Mouse (Mus musculus) megakaryocyte-erythroid progenitor cell, adult 5-6 weeks (primary cell): ENCODE measurements around the gene Hist1h2af. TPM values are rescaled to one million over a fixed set of nuclear protein-coding genes. Genes with fewer than 3 reads are reported as not detected.
"Not testable (repeated sequence)": the region's sequence is repeated elsewhere in the genome, so short reads cannot be mapped to it uniquely, and the experiment has no call there.

ENCODE experiments used
- ATAC-seq: replicated peaks from 2 replicates; pipeline ENCODE4 v1.8.0; 2016; ENCODE audit warnings: mild to moderate bottlenecking, inconsistent platforms; ENCODE audit not compliant: severe bottlenecking, poor library complexity, low FRiP score, low TSS enrichment
- total RNA-seq, 2 experiments: library from RNA; stranded (forward) in 1 of 2; stranded (reverse) in 1 of 2; fragments of 200-1000, 215-1000 nt in 1 of 2; fragments of >200 nt in 1 of 2; fragmentation: Nextera tagmentation in 1 of 2; gene quantifications; 2 replicates each; pipeline ENCODE4 v1.2.3; 2014 to 2017

Hist1h2af gene
- total RNA-seq, 2 experiments from 2014 or later = 66.5 to 1,759 TPM

DNA sequence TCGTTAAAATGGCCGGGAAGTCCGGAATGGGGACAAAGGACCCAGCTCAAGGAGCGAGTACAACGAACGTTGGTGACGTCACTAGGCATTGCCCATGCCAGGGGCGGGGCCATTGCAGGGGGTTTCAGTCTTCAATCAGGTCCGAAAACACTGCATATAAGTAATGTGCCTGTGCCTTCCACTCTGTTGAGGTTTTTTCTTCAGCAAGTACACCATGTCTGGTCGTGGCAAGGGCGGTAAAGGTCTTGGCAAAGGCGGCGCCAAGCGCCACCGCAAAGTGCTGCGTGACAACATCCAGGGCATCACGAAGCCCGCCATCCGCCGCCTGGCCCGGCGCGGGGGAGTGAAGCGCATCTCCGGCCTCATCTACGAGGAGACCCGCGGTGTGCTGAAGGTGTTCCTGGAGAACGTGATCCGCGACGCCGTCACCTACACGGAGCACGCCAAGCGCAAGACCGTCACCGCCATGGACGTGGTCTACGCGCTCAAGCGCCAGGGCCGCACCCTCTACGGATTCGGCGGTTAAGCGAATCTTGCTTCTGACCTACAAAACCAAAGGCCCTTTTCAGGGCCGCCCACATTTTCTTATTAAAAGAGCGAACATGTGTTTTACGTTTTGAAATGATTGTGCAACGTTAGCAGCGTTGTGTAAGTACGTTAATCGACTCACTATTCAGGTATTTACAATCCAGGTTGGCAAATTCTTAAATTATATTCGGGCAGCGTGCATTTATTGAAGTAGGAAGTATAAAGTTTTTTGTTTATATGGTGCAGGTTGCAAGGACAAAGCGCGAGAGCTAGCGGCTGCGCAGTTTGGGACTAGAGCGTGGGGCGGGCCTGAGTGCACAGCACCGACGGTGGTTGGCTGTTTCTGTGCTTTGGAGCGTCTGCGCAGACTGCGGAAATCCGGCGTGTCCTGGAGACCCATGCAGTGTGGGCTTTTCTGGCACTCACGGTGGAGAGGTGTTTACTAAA lies 2.5 kb upstream of the Hist1h2af start, which contains the start of gene Hist1h4h:
Hist1h4h (plus strand) TSS at position 150 of the 975 bp plus-strand sequence.
- peak; percentile 61 for ATAC-seq

DNA sequence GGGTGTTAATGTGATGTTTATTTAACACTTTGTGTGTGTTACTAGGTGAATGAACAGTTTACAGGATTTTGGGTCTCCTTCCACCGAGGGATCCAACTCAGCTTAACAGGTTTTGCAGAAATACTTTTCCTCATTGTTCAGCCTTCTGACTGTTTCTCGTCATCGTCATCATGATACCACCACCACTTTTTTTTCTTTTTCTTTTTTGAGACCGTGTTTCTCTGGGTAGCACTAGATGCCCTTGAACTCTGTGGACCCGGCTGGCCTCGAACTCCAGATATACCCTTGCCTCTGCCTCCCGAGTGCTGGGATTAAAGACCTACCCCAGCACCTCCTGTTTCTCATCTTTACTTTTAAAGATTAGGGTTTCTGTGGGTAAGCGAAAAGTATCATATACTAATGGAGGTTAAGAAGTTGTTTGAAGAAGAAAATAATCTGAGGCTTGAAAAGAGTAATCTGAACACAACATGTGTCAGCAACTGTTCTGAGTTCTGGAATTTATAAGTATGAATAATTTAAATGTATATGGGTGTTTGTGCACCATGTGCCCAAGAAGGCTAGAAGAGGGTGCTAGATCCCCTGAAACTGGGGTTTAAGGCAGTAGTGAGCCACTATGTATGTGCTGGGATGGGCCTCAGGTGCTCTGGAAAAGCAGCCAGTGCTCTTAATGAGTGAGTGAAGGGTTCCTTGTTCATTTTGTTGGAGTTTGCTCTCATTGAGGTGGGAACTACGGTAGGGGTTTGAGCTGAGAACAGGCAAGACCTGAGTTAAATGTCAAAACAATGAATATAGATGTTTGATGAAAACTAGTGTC lies 1.2 kb upstream of the Hist1h2af start:
- no peak for ATAC-seq

DNA sequence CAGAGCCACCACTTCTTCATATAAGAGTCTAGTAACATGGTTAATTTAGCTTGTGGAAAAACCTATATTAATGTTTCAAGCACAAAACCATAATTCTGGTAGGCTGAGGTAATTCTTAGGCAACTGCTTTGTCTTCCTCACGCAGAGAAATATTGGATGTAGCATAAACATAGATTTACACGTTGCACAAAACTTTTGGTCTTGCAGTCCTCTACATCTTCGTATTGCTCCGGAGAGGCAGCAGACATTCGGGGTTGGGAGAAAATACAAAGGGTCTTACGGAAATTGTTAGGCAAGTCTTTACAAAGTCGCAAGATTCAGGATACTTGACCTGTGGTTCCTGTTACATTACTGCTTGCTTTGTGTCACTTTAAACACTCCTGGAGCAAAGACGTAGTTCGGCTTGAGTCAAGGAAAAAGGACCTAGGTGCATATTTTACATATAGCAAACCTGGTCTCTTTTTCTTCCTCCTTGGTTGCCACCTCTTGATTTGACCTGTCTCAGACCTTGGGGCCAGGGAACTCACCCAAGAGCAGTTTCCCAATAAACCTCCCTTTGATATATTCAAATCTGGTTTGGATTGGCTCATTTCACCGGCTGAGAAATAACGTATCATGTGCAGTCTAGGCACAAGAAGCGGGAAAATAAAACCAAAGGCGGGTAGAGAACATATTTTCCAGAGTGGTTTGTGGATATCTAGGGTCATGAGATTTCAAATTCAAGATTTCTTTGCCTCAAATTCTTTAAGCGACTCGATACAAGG lies 844 bp downstream of the Hist1h2af start:
- ATAC-seq = peak; percentile 9; the same call in 1 of the 2 replicates

DNA sequence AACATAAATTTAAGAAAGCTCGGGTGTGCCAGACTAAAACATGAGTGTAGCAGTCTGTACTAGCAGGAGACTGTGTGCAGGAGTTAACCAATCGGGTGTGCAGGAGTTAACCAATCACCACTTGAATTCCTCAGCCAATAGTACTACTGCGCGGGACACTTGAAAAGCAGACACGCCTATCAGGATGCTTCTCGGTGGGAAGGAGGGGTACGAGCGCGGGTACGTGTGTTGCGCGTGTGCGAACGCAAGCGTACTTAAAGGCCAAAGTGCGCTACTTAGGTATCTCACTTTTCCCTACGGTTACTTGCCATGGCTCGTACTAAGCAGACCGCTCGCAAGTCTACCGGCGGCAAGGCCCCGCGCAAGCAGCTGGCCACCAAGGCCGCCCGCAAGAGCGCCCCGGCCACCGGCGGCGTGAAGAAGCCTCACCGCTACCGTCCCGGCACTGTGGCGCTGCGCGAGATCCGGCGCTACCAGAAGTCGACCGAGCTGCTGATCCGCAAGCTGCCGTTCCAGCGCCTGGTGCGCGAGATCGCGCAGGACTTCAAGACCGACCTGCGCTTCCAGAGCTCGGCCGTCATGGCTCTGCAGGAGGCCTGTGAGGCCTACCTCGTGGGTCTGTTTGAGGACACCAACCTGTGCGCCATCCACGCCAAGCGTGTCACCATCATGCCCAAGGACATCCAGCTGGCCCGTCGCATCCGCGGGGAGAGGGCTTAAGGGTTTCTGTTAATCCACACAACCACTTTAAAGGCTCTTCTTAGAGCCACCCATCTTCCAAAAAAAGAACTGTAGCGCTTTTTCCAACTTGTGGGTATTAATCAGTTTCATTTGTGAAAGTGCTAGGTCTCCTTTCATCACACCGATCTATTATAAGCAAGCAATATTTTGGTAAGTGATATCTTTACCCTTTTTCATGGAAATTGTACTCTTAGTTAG lies 1.7 kb downstream of the Hist1h2af start, which contains the start of gene Hist1h3g:
Hist1h3g (plus strand) TSS at position 286 of the 939 bp plus-strand sequence.
- peak; percentile 74 for ATAC-seq

DNA sequence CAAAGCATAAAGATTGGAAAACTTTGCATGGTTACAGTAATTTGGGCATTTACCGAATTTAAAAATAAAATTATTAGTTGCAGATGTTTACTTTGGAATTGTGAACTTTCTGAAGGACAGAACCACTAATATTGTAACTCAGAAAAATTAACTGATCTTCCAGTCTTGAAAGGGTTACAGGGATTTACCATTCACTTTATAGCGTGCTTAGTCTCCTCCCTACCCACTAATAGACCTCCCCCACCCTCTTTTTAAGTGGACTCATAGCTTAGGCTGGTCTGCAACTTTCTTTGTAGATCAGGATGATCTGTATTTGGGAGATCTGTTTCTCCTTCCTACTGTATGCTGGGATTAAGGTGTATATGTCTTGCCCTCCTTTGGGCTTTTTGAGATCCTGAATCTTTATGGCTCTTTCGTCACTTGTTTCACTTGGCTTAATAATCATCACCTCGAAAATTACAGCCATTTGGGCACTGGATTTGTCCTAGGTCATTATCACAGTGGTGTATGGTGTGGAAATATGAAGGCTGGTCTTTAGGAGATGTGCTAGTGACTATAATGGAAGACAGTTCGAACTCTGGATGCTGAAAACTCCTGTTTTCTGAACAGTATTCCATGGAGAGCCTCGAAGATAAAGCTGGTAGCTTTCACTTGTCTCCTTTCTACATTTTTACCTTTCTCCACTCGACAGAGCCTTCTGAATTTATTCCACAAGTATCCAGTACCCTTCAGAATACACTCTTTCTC lies 2.5 kb downstream of the Hist1h2af start:
- no peak for ATAC-seq

DNA sequence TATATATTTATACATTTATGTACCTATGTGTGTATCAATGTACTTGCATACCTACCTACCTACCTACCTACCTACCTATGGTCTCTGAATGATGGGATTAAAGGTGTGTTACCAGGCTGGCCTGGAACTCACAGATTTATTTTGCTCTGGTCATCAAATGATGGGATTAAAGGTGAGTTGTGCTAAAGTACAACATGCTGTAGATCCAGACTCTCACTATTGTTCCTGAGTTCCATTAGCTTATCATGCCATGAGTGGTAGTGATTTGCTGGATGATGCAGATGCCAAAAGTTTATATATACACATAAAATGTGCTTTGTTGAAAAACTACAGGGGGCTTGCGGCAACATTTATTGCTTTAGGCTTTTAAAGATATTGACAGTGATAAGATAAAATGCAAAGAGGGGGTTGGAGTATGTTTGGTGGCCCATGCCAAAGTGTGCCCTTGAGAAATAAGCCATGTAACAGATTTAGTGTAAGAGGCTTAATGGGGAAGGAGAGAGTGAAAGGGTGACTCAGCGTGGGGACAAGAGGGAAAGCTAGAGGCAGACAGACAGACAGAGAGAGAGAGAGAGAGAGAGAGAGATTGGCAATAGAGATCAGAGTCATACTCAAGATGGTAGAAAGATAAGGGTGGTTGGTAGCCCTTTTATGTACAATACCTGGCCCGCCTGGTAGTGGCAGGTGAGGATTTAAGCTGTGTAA lies 3.5 kb downstream of the Hist1h2af start:
- no peak for ATAC-seq

DNA sequence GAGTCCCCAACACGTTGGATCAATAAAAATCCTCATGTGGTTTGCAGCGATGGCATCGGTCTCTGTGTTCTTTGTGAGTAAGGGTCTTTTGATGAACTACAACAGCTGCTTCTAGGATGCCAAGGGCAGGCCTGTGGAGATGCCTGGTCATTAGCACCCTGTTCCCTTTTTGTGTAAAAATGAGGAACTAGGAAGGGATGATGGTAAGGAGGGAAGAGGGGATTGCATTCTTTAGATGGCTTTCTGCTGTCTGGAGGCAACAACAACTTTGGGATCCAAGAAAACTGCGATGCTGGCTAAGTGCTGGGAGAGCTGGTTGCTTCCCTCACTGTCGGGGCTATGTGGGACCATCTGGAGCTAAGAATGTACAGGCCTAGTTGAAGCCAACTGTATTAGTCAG lies 4.5 kb downstream of the Hist1h2af start:
- ATAC-seq = no peak

DNA sequence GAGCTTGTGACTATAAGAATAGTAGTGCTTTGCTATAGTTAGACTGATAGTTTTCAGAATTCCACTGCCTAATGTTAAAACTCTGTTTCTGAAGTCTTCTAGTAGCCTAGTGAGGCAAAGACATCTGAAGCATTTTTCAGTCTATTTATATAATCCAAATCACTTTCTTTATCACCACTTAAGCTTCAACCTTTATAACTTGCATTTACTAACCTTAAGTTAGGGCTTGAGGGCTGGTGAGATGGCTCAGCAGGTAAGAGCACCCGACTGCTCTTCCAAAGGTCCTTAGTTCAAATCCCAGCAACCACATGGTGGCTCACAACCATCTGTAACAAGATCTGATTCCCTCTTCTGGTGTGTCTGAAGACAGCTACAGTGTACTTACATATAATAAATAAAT lies 6.1 kb downstream of the Hist1h2af start:
- not testable (repeated sequence) for ATAC-seq

DNA sequence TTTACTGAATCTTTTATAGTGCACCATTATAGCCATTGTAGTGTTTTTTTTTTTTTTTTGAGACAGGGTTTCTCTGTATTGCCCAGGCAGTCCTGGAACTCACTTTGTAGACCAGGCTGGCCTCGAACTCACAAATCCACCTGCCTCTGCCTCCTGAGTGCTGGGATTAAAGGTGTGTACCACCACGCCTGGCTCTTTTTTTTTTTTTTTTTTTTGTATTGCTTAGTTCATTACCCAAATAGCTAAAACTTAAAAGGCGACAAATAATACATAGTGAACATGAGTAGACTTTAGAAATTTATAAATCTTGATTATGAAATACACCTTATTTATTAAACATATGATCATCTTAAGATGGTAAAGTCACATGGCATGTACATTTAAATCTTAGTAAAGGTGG lies 7.8 kb downstream of the Hist1h2af start:
- no peak for ATAC-seq

DNA sequence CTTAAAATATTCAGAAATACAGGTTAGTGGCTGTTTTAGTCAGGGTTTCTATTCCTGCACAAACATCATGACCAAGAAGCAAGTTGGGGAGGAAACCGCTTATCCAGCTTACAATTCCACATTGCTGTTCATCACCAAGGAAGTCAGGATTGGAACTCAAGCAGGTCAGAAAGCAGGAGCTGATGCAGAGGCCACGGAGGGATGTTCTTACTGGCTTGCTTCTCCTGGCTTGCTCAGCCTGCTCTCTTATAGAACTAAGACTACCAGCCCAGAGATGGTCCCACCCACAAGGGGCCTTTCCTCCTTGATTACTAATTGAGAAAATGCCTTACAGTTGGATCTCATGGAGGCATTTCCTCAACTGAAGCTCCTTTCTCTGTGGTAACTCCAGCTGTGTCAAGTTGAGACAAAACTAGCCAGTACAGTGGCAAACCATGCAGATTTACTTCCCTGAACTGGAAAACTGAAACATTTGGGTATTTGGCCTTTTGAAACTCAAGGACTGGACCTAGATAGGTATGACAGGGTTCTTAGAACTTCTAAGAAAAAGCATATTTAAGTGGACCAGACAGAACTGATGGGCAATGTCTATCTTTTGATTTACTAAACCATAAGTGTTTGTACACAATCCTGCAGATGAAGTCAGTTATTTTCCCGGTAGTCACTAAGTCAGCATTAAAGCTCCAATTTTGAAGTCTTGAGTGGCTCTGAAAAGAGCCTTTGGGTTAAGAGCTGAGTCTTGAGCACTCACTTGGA lies 8.7 kb downstream of the Hist1h2af start:
- ATAC-seq = not testable (repeated sequence)

DNA sequence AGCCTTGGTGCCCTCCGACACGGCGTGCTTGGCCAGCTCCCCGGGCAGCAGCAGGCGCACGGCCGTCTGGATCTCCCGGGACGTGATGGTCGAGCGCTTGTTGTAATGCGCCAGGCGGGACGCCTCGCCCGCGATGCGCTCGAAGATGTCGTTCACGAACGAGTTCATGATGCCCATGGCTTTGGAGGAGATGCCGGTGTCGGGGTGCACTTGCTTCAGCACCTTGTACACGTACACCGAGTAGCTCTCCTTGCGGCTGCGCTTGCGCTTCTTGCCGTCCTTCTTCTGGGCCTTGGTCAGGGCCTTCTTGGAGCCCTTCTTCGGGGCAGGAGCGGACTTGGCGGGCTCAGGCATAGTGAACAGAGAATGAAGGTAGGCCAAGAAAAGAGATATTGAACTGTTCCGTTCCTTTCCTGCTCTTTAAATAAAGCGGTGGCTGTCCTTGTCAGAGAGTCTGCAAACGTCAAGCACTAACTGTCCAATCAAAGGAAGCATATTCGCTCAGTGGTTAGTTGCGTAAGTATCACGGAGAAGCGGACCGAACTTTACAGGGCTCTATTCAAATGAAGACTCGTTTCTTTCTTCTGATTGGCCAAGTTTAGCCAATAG lies 9.4 kb downstream of the Hist1h2af start, which contains the start of gene Hist1h2bh:
Hist1h2bh (minus strand) TSS at position 394 of the 609 bp plus-strand sequence.
- ATAC-seq = peak; percentile 89

DNA sequence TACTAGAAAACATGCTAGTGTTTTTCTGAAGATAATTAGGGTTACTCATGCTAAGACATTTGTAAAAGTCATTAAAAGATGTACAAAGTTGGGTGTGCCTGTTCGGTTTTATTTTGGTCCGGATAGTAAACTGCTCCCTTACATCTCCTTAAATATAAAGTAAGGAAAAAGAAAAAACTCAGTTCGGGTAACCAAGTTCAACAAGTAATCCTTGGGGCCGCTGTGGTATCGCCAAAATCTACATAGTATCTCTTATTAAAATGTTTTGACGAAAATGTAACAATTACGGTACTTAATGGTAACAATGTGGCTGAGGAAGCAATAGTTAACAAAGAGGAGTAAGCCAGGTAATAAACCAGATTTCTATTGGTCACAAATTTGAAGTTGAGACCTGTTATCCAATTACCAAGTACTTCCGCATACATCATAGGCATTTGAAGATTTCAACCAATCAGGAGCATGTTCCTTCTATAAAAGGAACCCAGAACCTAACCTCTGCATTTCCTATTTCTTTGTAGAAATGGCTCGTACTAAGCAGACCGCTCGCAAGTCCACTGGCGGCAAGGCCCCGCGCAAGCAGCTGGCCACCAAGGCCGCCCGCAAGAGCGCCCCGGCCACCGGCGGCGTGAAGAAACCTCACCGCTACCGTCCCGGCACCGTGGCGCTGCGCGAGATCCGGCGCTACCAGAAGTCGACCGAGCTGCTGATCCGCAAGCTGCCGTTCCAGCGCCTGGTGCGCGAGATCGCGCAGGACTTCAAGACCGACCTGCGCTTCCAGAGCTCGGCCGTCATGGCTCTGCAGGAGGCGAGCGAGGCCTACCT lies 10.5 kb downstream of the Hist1h2af start, which contains the start of gene Hist1h3f:
Hist1h3f (plus strand) TSS at position 88 of the 822 bp plus-strand sequence.
- ATAC-seq = peak; percentile 79

DNA sequence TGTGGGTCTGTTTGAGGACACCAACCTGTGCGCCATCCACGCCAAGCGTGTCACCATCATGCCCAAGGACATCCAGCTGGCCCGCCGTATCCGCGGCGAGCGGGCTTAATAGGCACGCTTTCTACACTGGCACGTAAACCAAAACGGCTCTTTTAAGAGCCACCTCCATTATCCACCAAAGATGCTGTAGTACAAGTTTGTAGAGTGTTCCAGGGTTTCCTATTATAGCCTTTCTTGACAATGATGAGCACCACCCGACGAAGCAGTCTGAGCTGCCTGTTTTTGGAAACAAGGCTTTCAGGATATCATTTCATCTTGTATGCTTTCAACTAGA lies 11.0 kb downstream of the Hist1h2af start:
- ATAC-seq = peak; percentile 31

DNA sequence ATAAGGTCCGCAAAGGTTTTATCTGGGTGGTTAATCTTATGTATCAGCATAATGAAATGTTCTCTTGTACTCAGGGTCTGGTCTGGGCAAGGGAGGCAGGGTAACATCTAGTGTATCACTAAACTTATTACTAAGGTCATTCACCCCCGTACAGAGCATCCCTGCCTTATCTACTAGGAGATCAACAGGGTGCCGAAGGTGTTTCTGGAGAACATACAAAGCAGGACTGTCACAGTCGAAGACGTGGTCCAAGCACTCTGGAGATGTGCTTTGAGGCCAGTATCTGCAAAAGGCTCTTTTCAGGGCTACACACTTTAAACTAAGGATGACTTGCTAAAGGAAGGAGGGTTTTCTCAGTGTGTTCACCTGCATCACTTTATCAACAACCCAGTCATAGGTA lies 13.0 kb downstream of the Hist1h2af start:
- no peak for ATAC-seq

DNA sequence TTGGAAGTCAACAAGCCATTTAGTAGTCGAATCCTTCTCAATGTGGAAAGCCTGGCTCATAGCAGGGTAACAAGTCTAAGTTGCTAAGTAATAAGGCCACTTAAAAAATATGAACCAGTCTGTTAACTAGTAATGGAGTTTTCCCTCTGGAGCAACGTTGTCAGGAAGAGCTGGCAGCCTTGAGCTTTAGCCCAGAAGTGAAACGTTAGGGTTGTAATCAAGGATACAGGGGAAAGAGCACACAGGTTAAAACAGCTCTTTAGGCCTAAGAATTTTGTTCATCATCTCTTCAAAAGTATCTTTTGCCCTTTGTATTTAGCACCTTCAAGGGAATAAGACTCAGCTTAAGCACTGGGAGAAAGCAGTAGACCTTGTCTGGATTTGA lies 17.0 kb downstream of the Hist1h2af start:
- ATAC-seq = no peak
